Mouse (Mus musculus) MN1 (cell line): ENCODE results near the gene Adck2.

Experiments used
- DNase-seq: peaks from one replicate; pipeline ENCODE4 v3.0.0-alpha.2; 2016; ENCODE audit warnings: low spot score

Adck2 gene

GRCm38 (mm10) chr6:39573791-39574554 lies at the start of gene Adck2:
Adck2 (plus strand) TSS chr6:39573873.
- DNase-seq, result peak; percentile 78

- peak; percentile 24 for DNase-seq
These were observed 46.9 kb upstream of the Adck2 start for GRCm38 (mm10) chr6:39526797-39527196.

GRCm38 (mm10) chr6:39527337-39527784 lies 46.3 kb upstream of the Adck2 start:
- DNase-seq, result no peak

GRCm38 (mm10) chr6:39527811-39528210 lies 45.9 kb upstream of the Adck2 start:
- no peak for DNase-seq

- peak; percentile 54 for DNase-seq
These were observed 44.8 kb upstream of the Adck2 start for GRCm38 (mm10) chr6:39528671-39529535.

- no peak for DNase-seq
These were observed 38.7 kb upstream of the Adck2 start for GRCm38 (mm10) chr6:39534944-39535343.

DNA sequence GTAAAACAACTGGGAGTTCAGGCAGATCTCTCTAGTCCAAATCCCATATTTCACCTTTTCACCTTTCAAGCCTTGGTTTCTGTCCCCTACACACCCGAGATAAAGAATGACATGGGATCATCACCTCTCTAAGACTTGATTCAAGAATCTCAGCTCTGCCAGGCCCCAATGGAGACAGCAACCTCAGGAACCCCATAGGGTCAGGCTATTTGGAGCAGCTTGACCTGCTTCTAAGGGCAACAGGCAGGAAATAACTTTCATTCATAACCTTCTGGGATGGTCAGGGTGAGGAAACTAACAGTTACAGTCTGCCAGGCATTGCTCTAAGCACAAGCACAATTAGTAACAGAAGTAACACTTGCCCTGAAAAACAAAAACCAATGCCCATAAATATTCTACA lies 37.1 kb upstream of the Adck2 start:
- DNase-seq, result no peak

DNA sequence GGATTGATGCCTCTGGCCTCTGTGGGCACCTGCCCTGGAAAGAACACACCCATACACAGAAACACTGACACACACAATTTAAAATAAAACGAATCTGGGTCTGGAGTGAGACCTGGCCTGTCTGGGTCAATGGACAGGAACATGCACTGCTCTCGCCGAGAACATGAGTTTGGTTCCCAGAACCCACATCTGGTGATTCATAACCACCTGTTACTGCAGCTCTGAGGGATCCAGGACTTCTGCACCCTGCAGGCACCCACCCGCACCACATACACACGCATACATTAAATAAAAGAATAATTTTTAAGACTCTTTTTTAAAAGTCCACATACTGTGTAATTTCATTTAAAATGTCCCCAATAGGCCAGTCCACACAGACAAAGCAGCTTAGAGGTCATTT lies 36.4 kb upstream of the Adck2 start:
- DNase-seq, result no peak

DNA sequence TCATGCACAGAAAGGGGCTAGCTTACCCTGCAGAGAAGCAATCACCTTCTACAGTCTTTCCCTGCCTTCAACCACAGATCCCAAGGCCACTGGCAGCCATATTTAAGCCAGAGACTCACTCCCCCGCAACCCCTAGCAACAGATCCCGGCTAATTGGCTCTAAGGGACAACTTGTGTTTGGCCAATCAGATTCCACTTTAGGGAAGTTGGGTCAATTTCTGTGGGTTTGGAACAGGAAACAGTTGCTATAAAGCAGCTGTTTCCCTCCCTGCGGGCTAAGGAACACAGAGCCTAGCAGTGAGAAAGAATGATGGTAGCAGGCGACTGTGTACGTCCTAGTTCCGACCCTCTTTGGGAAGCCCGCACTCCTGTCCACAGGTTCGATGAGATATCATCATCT lies 35.4 kb upstream of the Adck2 start:
- DNase-seq, result no peak

GRCm38 (mm10) chr6:39539679-39540155 lies 34.0 kb upstream of the Adck2 start:
- peak; percentile 34 for DNase-seq

- DNase-seq, result no peak
These were observed 33.1 kb upstream of the Adck2 start for GRCm38 (mm10) chr6:39540563-39540962.

DNA sequence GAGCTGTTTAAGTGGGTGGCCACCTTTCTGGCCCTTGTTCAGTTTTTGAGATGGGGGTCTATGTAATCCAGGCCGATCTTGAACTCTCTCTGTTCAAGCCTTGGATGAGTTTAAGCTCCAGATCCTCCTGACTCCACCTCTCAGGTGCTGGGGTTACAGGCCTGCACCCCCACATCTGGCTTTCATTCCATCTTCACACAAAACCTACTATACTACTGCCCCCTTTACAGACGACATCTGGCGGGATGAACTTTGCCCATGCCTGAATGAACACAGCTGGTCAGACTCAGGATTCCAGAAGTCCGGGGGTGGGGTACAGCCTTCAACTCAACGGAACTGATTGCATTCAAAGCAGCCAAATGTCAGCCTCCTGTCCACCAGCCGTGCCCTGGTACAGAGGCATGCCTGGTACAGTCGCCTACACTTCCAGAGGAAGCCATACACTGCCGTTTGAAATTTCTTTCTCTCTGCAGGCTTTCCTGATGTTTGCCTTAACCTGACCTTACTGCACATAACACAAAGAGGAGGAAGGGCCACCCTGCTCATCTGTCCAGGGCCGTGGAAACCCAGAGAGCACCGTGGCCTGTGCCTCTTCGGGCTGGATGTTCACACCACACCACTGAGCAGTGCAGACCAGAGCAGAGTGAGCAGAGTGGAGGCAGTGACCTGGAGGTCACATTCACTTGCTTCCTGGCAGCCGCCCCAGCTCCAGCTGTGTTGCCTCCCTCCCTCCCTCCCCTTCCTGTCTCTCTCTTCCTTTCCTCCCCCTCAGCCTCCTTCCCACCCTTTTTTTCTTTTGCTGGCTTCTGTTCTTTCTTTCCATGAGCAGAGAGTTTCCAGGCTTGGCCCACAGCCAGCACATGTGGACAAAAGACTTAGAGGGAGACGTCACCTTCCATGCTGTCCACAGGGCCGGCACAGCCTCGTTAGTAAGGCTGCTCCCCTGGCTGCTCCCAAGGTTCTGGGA lies 30.8 kb upstream of the Adck2 start:
- DNase-seq, result peak; percentile 89

DNA sequence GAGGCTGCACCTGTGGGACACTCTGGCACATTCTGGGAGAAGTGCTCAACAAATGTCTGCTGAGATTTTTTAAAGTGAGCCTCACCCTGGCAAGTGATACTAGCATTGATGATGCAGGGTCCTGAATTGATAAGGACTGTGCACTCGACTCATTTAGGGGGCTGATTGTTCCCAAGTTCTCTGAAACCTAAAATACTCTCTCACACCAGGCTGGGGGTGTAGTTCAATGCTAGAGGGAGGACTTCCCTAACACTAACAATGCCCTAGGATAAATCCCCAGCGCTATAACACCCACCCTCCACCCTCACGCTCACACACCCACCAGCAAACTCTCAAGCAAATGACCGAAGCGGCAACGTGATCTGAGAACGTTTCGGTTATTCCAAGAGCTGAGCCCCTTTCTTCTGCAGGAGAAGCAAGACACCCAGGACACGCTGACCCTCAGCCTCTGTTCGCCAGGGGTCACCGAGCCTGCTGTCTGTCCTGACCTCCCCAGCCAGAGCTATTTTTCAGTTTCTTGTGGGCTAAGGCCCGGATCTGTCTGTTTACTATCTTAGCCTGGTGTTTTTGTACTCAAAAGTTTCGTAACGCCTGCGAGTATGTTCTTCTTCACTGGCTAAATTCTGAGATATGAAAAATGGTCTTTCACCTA lies 29.8 kb upstream of the Adck2 start:
- no peak for DNase-seq

DNA sequence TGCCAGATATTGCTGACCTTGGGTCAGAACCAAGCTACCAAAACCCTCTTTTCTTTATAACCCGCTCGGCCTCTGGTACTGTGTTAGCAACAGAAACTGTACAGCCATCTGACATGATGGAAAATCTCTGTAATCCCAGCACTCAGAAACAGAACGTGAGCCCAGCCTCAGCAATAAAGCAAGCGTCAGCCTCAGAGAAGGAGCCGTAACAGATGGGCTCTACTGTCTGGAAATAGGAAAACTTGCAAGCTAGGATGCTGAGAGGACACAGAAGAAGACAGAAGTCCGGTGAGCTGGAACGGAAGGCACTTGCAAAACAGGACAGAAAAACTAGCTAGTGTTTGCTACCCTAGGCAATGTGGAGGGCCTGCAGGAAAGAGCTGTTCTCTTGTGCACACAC lies 28.2 kb upstream of the Adck2 start:
- no peak for DNase-seq

DNA sequence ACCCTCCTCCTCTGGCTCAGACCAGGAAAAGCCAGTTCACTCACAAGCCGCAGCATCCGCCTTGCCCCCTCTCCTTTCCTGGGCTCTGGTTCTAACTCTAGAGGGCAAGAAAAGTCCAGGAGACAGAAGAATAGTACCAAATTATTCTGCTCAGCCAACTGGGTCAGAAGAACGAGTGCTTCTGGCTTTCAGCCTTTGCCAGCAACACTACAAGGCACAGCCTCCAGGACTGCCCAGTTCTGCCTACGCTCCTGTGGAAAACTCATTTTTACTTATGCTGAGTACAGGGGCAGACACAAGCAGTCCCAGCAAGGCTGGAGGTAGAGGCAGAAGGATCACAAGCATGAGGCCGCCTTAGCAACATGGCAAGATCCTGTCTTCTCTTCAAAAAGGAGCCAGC lies 25.6 kb upstream of the Adck2 start:
- no peak for DNase-seq

- peak; percentile 50 for DNase-seq
These were observed 21.6 kb upstream of the Adck2 start for GRCm38 (mm10) chr6:39551981-39552636.

GRCm38 (mm10) chr6:39554888-39555647 lies 18.6 kb upstream of the Adck2 start:
- DNase-seq, result no peak

DNA sequence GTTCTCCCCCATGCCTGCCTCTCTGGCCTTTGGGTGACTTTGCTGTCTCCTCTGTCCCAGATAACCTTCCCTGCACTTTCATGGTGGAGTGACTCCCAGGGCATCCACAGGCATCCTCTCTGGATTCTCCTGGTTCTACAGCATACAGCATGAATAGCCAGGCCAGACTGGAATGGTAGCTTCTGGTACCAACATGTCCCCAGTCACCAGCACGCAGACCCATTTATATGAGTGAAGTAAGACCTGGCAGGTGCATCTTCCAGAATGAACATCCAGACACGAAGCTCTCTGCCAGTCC lies 18.1 kb upstream of the Adck2 start:
- DNase-seq, result no peak

- DNase-seq, result peak; percentile 50
These were observed 16.6 kb upstream of the Adck2 start for GRCm38 (mm10) chr6:39556900-39557659.
